Mouse (Mus musculus) embryo, embryonic 11 days (tissue): ENCODE measurements around the gene Mon1a.

ENCODE experiments used
- DNase-seq: peaks from one replicate; pipeline ENCODE4 v3.0.0-alpha.2; 2015

Gene Mon1a

DNA sequence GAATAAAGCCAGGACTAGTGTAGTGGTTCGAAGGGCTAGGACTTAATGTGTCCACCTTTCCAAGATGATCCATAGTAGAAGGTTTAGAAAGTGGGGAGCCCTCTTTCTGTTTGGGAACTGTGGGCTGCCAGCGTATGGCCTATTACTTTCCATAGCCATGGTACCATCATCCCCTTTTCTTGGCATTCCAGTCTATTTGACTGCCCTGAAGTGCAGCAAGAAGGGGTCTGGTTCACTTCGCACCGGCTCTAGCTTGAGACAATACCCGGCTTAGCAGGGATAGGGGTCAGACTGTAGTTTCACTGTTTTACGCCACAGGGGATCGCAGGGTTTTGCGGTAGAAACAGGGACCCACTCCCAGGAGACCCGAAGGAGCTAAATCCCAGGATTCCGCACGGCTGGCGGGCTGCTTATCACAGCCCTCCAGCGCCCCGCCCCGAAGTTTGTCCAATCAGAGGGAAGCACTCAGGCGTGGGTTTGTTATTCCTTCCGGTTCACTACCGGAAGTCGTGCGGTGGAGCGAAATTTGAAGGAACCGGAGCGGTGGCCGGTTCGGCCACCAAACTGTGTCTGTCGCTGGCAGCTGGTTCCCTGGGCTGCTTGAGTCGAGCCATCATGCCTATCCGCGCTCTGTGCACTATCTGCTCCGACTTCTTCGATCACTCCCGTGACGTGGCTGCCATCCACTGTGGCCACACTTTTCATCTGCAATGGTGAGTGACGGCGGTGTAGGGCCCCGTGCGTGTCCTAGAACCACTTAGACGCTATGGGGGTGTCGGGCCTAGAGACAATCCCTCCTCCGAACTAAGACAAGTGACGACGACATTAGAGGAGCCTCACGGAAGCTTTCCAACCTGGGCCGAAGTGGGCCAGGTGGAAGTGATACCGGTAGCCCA lies 62.8 kb downstream of the Mon1a start:
- peak; percentile 97 for DNase-seq
